Mouse (Mus musculus) embryonic facial prominence, embryonic 14.5 days (tissue): ENCODE data around the gene Adamts18. TPM values are rescaled to one million over a fixed set of nuclear protein-coding genes. Genes with fewer than 3 reads are reported as not detected.
"Not testable (repeated sequence)": the region's sequence is repeated elsewhere in the genome, so short reads cannot be mapped to it uniquely, and the experiment has no call there.

ENCODE experiments used
- ATAC-seq: fragments of 200-750 bp; cut with Nextera tagmentation; 2 replicates; pipeline ENCODE4 v1.8.0; 2017; ENCODE audit warnings: low read depth, moderate number of reproducible peaks, moderate TSS enrichment
- DNase-seq: peaks from one replicate; pipeline ENCODE4 v3.0.0-alpha.2; 2015; ENCODE audit warnings: low spot score
- H3K27ac ChIP-seq: fragments of 300-500 bp; sonication (generic); replicated peaks from 2 replicates; pipeline ENCODE4 v1.5.1; 2014; ENCODE audit warnings: low read depth, mild to moderate bottlenecking, low read length, moderate library complexity
- H3K27me3 ChIP-seq: fragments of 300-500 bp; sonication (generic); replicated peaks from 2 replicates; pipeline ENCODE4 v1.6.1; 2014; ENCODE audit warnings: low read length; ENCODE audit not compliant: control insufficient read depth, insufficient read depth
- H3K36me3 ChIP-seq: fragments of 300-500 bp; sonication (generic); 2 replicates; pipeline ENCODE4 v1.6.1; 2014; ENCODE audit warnings: low read length, mixed read lengths; ENCODE audit not compliant: control insufficient read depth, insufficient read depth
- H3K4me1 ChIP-seq: fragments of 300-500 bp; sonication (generic); 2 replicates; pipeline ENCODE4 v1.6.1; 2014; ENCODE audit warnings: antibody characterized with exemption, low read length; ENCODE audit not compliant: control insufficient read depth, insufficient read depth
- H3K4me2 ChIP-seq: fragments of 300-500 bp; sonication (generic); 2 replicates; pipeline ENCODE4 v1.6.1; 2014; ENCODE audit warnings: low read depth, mild to moderate bottlenecking, low read length, moderate library complexity, mixed read lengths
- H3K4me3 ChIP-seq: fragments of 300-500 bp; sonication (generic); 2 replicates; pipeline ENCODE4 v1.5.1; 2014; ENCODE audit warnings: low read depth, mild to moderate bottlenecking, low read length
- H3K9ac ChIP-seq: fragments of 300-500 bp; sonication (generic); 2 replicates; pipeline ENCODE4 v1.6.1; 2014; ENCODE audit warnings: low read depth, mild to moderate bottlenecking, low read length, moderate library complexity, mixed read lengths
- H3K9me3 ChIP-seq: fragments of 300-500 bp; sonication (generic); 2 replicates; pipeline ENCODE4 v1.6.1; 2016; ENCODE audit warnings: low read length; ENCODE audit not compliant: control insufficient read depth
- WGBS: fragments of 180-500 bp; shearing (Covaris S2); extraction: QIAGEN DNeasy Blood & Tissue Kit; methylation state at CpG from one replicate; pipeline ENCODE4 v1.1.7; 2014; 5-methylcytosine and 5-hydroxymethylcytosine counted together
- polyA plus RNA-seq: library from polyadenylated mRNA; unstranded; fragments of >200 nt; fragmentation: Nextera tagmentation; extraction: Ambion mirVana; gene quantifications from 2 replicates; pipeline ENCODE4 v1.2.1, GENCODE M21; 2014

Gene Adamts18
- polyA plus RNA-seq, 1 experiment from 2014 or later: 4.5 TPM

- not testable (repeated sequence) for DNase-seq, H3K4me3 ChIP-seq, H3K27ac ChIP-seq, H3K36me3 ChIP-seq, H3K4me2 ChIP-seq, H3K4me1 ChIP-seq, ATAC-seq, H3K9ac ChIP-seq, H3K9me3 ChIP-seq, H3K27me3 ChIP-seq
- 97% methylated on average over 5 of the region's 5 CpGs for WGBS
Measured at GRCm38 (mm10) chr8:113800556-113800955, 48.0 kb downstream of the Adamts18 start.

- no peak overlapping the region for H3K27ac ChIP-seq
- ATAC-seq (no peak), DNase-seq (no peak)
- WGBS: 22% methylated on average over 5 of the region's 5 CpGs
- no peak overlapping the region for H3K4me2 ChIP-seq
- no peaks in the 10 kb centered on the region for H3K9me3 ChIP-seq
- H3K4me1 ChIP-seq: peaks cover 9% of the 10 kb centered on the region
- H3K4me3 ChIP-seq: no peak overlapping the region
- no peak overlapping the region for H3K9ac ChIP-seq
- H3K36me3 ChIP-seq: no peaks in the 10 kb centered on the region
- H3K27me3 ChIP-seq: no peaks in the 10 kb centered on the region
Measured at GRCm38 (mm10) chr8:113799550-113799949, 49.0 kb downstream of the Adamts18 start.

DNA sequence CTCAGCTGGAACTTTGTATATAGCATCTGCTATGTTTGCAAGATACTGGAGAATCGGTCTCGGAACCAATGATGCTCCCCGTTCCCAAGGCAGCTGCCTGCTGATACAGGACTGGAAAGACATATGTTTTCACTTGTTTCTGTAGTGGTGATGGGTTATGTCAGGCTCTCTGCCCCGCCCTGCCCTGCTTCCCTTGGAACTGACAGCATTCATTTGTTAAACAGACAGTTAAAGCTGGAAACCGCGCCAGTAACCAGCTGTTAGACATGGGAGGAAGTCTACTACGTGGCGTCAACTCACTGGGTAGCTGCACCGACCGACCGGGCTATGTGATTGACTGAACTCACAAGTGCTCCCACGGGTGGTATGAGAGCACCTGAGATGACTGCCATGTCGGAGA, 56.7 kb downstream of the Adamts18 start:
- H3K27ac ChIP-seq: no peak overlapping the region
- H3K4me3 ChIP-seq: no peak overlapping the region
- DNase-seq (no peak), ATAC-seq (peak; percentile 76)
- peak overlapping the region; percentile 28; the same call in 1 of the 2 replicates for H3K4me2 ChIP-seq
- no peaks in the 10 kb centered on the region for H3K9me3 ChIP-seq
- peaks cover 16% of the 10 kb centered on the region; the same call in 1 of the 2 replicates for H3K4me1 ChIP-seq
- 14% methylated on average over 13 of the region's 13 CpGs for WGBS
- H3K36me3 ChIP-seq: no peaks in the 10 kb centered on the region
- H3K27me3 ChIP-seq: no peaks in the 10 kb centered on the region
- H3K9ac ChIP-seq: no peak overlapping the region

DNA sequence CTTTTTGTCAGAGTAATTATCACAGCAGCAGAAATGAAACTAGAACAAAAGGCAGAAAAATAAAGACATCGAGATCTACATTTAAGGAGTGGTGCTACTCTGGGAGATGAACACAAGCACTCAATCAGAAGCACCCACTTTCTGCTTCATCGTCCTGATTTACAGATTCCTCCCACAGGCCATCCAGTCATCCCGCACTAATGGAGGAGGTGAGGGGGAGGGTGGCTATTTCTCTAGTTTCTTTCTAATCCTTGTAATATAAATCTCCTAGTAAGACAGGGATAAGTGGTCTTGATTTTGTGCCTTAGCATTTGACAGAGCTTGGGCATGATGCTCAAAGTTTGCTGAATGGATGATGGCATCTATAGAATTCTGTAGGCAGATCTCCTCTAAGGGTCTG, 57.5 kb downstream of the Adamts18 start:
- H3K36me3 ChIP-seq: no peaks in the 10 kb centered on the region
- H3K4me2 ChIP-seq: no peak overlapping the region
- no peak overlapping the region for H3K27ac ChIP-seq
- no peak overlapping the region for H3K9ac ChIP-seq
- no peak for DNase-seq
- 66% methylated on average over 3 of the region's 3 CpGs for WGBS
- no peak for ATAC-seq
- H3K4me3 ChIP-seq: no peak overlapping the region
- no peaks in the 10 kb centered on the region for H3K27me3 ChIP-seq
- peaks cover 16% of the 10 kb centered on the region; the same call in 1 of the 2 replicates for H3K4me1 ChIP-seq
- H3K9me3 ChIP-seq: no peaks in the 10 kb centered on the region

DNA sequence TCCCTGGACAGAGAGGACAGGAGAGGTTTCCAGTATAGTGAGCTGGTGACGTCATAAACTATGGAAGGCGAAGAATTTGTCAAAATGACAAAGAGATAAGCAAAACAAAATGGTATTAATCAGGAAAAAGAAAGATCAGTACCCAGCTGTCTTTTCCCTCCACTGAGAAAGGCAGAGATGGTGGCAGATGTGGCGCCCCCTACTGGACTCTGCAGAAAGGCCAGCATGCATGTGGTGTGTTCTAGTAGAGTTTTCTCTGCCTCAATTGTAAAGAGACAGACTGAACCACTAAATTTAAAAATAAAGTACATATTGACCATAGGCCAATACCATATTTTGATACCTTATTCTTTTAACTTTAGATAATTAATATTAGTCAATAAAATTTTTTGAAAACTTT, 64.8 kb downstream of the Adamts18 start:
- ATAC-seq: no peak

GRCm38 (mm10) chr8:113781554-113781953, 67.0 kb downstream of the Adamts18 start:
- H3K9me3 ChIP-seq: no peaks in the 10 kb centered on the region
- H3K4me1 ChIP-seq: no peaks in the 10 kb centered on the region
- WGBS: 37% methylated on average over 2 of the region's 2 CpGs
- no peak overlapping the region for H3K9ac ChIP-seq
- no peak overlapping the region for H3K27ac ChIP-seq
- DNase-seq (peak; percentile 14), ATAC-seq (no peak)
- H3K4me2 ChIP-seq: no peak overlapping the region
- H3K36me3 ChIP-seq: no peaks in the 10 kb centered on the region
- H3K4me3 ChIP-seq: no peak overlapping the region
- H3K27me3 ChIP-seq: no peaks in the 10 kb centered on the region

More for the DNA sequence above, 64.8 kb downstream of the Adamts18 start:
- DNase-seq: no peak
- H3K36me3 ChIP-seq: no peaks in the 10 kb centered on the region
- H3K27ac ChIP-seq: no peak overlapping the region
- H3K9ac ChIP-seq: no peak overlapping the region
- H3K4me2 ChIP-seq: no peak overlapping the region
- H3K4me3 ChIP-seq: no peak overlapping the region
- WGBS: 76% methylated on average over 3 of the region's 3 CpGs
- H3K27me3 ChIP-seq: no peaks in the 10 kb centered on the region
- no peaks in the 10 kb centered on the region for H3K9me3 ChIP-seq
- no peaks in the 10 kb centered on the region for H3K4me1 ChIP-seq

DNA sequence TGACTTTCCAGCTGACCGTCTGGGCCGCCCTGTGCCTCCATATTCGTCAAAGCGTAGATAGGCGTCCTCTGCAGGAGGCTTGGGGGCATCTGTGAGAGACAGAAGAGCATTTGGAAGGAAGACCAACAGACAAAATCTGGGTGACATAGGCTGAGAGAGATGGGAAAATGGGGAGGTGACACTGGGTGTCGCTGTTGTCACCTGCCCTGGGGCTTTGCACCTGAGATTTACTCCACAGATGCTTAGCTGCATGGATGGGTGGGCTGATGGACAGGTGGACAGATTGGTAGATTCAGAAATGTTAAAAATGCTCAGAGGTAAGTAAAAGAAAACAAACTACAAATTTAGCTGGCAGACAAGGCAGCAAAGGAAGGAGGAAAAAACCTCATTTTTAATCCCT, 73.2 kb downstream of the Adamts18 start:
- Histone ChIP-seq H3K4me3 (no peak overlapping the region), H3K9me3 (no peaks in the 10 kb centered on the region), H3K9ac (no peak overlapping the region), H3K4me1 (no peaks in the 10 kb centered on the region), H3K27me3 (no peaks in the 10 kb centered on the region), H3K4me2 (no peak overlapping the region), H3K27ac (no peak overlapping the region), H3K36me3 (no peaks in the 10 kb centered on the region)
- ATAC-seq (no peak), DNase-seq (peak; percentile 0)
- 74% methylated on average over 6 of the region's 6 CpGs for WGBS

GRCm38 (mm10) chr8:113768861-113769410, 79.6 kb downstream of the Adamts18 start:
- H3K9me3 ChIP-seq: no peaks in the 10 kb centered on the region
- no peaks in the 10 kb centered on the region for H3K4me1 ChIP-seq
- no peak overlapping the region for H3K4me2 ChIP-seq
- H3K9ac ChIP-seq: no peak overlapping the region
- WGBS: 52% methylated on average over 8 of the region's 8 CpGs
- ATAC-seq (no peak), DNase-seq (peak; percentile 23)
- H3K4me3 ChIP-seq: no peak overlapping the region
- no peak overlapping the region for H3K27ac ChIP-seq
- H3K27me3 ChIP-seq: no peaks in the 10 kb centered on the region
- H3K36me3 ChIP-seq: no peaks in the 10 kb centered on the region

DNA sequence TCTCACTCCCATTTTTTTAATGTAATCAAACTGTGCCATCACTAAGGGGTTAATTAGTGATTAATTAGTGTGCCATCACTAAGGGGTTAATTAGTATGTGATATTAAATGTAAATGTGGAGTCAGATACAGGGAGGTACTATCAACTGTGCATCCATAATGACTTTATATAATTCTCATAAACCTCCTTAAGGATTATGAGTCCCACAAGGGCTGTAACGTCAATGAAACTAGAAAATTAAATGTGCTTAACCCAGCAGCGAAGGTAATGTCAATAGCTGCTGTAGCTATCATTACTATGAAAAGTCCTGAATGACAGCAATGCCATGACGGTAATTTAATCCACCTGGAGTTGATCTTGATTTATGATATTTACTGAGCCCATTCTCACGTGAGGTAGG, 83.4 kb downstream of the Adamts18 start:
- no peaks in the 10 kb centered on the region for H3K4me1 ChIP-seq
- 70% methylated on average over 4 of the region's 4 CpGs for WGBS
- DNase-seq: no peak
- H3K27me3 ChIP-seq: no peaks in the 10 kb centered on the region
- H3K27ac ChIP-seq: no peak overlapping the region
- no peak overlapping the region for H3K4me3 ChIP-seq
- H3K9ac ChIP-seq: no peak overlapping the region
- H3K9me3 ChIP-seq: no peaks in the 10 kb centered on the region
- ATAC-seq: no peak
- no peak overlapping the region for H3K4me2 ChIP-seq
- no peaks in the 10 kb centered on the region for H3K36me3 ChIP-seq
